Mouse (Mus musculus) forebrain, embryonic 14.5 days (tissue): ENCODE measurements around the gene Napsa. TPM values are rescaled to one million over a fixed set of nuclear protein-coding genes. Genes with fewer than 3 reads are reported as not detected.

Experiments used
- ATAC-seq: fragments of 200-750 bp; cut with Nextera tagmentation; 2 replicates; pipeline ENCODE4 v1.8.0; 2017; ENCODE audit warnings: mild to moderate bottlenecking, moderate library complexity
- DNase-seq: peaks from one replicate; pipeline ENCODE4 v3.0.0-alpha.2; 2015; ENCODE audit warnings: low spot score
- H3K27ac ChIP-seq: fragments of 300-500 bp; sonication (generic); 2 replicates; pipeline ENCODE4 v1.5.1; 2014; ENCODE audit warnings: low read depth, mild to moderate bottlenecking, control low read depth, low read length, moderate library complexity
- H3K27me3 ChIP-seq: fragments of 300-500 bp; sonication (generic); replicated peaks from 2 replicates; pipeline ENCODE4 v1.6.1; 2014; ENCODE audit warnings: low read length, control low read depth, mixed read lengths; ENCODE audit not compliant: control insufficient read depth, insufficient read depth
- H3K36me3 ChIP-seq: fragments of 300-500 bp; sonication (generic); 2 replicates; pipeline ENCODE4 v1.6.1; 2014; ENCODE audit warnings: low read length, control low read depth; ENCODE audit not compliant: control insufficient read depth, insufficient read depth
- H3K4me1 ChIP-seq: fragments of 300-500 bp; sonication (generic); 2 replicates; pipeline ENCODE4 v1.6.1; 2014; ENCODE audit warnings: antibody characterized with exemption, low read length, control low read depth; ENCODE audit not compliant: control insufficient read depth, insufficient read depth
- H3K4me2 ChIP-seq: fragments of 300-500 bp; sonication (generic); 2 replicates; pipeline ENCODE4 v1.6.1; 2014; ENCODE audit warnings: mild to moderate bottlenecking, control low read depth, low read length
- H3K4me3 ChIP-seq: fragments of 300-500 bp; sonication (generic); 2 replicates; pipeline ENCODE4 v1.5.1; 2014; ENCODE audit warnings: low read depth, low read length, control low read depth
- H3K9ac ChIP-seq: fragments of 300-500 bp; sonication (generic); 2 replicates; pipeline ENCODE4 v1.6.1; 2014; ENCODE audit warnings: mild to moderate bottlenecking, low read length, control low read depth, moderate library complexity
- H3K9me3 ChIP-seq: fragments of 300-500 bp; sonication (generic); replicated peaks from 2 replicates; pipeline ENCODE4 v1.6.1; 2016; ENCODE audit warnings: low read length, control low read depth, mixed read lengths; ENCODE audit not compliant: control insufficient read depth
- WGBS: fragments of 180-500 bp; shearing (Covaris S2); extraction: QIAGEN DNeasy Blood & Tissue Kit; methylation state at CpG from one replicate; pipeline ENCODE4 v1.1.7; 2014; 5-methylcytosine and 5-hydroxymethylcytosine counted together
- polyA plus RNA-seq: library from polyadenylated mRNA; unstranded; fragments of >200 nt; fragmentation: Nextera tagmentation; extraction: Ambion mirVana; gene quantifications from 2 replicates; pipeline ENCODE4 v1.2.1, GENCODE M21; 2014

Gene Napsa
- polyA plus RNA-seq, 1 experiment from 2014 or later: 0.74 TPM

GRCm38 (mm10) chr7:44595131-44595561 lies 23.0 kb downstream of the Napsa start:
- no peak overlapping the region for H3K27ac ChIP-seq
- H3K36me3 ChIP-seq: no peaks in the 10 kb centered on the region
- DNase-seq: no peak

GRCm38 (mm10) chr7:44596051-44596450 lies 23.9 kb downstream of the Napsa start:
- no peaks in the 10 kb centered on the region for H3K36me3 ChIP-seq
- no peak for DNase-seq
- 97% methylated on average over 4 of the region's 6 CpGs for WGBS
- peaks cover 23% of the 10 kb centered on the region for H3K4me1 ChIP-seq
- H3K4me2 ChIP-seq: no peak overlapping the region
- ATAC-seq: no peak
- no peak overlapping the region for H3K27ac ChIP-seq
- peaks cover 26% of the 10 kb centered on the region for H3K27me3 ChIP-seq
- H3K9ac ChIP-seq: no peak overlapping the region
- no peaks in the 10 kb centered on the region for H3K9me3 ChIP-seq
- H3K4me3 ChIP-seq: no peak overlapping the region

More at GRCm38 (mm10) chr7:44595131-44595561, 23.0 kb downstream of the Napsa start:
- Histone ChIP-seq H3K4me1 (peaks cover 23% of the 10 kb centered on the region), H3K9ac (no peak overlapping the region), H3K27me3 (peaks cover 22% of the 10 kb centered on the region), H3K9me3 (no peaks in the 10 kb centered on the region), H3K4me2 (no peak overlapping the region), H3K4me3 (no peak overlapping the region)
- ATAC-seq: no peak
- WGBS: 95% methylated on average over 20 of the region's 20 CpGs

DNA sequence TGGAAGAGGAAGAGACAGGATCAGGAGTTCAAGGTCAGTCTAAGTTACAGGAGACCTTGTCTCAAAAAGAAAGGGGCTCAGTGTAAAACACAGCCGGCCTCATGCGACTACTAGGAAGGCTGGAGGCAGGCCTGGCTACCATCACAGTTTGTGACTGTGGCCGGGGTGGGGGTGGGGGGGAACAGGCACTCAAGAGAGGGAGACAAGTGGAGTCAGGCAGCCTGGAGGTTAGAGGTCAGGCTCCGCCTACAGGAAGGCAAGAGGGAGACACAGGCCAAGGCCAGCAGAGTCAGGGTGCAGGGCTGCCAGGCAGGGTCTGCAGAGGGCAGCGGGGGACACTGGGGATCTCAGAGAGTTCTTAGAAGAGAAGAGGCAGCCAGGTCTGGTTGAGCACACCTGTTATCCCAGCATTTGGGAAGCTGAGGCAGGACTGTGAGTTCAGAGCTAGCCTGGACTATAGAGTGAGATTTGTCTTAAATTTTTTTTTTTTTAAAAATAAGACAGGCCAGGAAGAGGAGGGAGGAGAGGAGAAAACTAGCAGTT lies 24.9 kb downstream of the Napsa start:
- no peak for ATAC-seq
- peaks cover 27% of the 10 kb centered on the region for H3K27me3 ChIP-seq
- 75% methylated on average over 5 of the region's 5 CpGs for WGBS
- no peak overlapping the region for H3K4me2 ChIP-seq
- H3K9me3 ChIP-seq: no peaks in the 10 kb centered on the region
- H3K4me3 ChIP-seq: no peak overlapping the region
- no peak overlapping the region for H3K27ac ChIP-seq
- no peaks in the 10 kb centered on the region for H3K36me3 ChIP-seq
- DNase-seq: no peak
- H3K9ac ChIP-seq: no peak overlapping the region
- H3K4me1 ChIP-seq: peaks cover 20% of the 10 kb centered on the region; the same call in 1 of the 2 replicates

- no peak overlapping the region for H3K27ac ChIP-seq
- no peaks in the 10 kb centered on the region for H3K36me3 ChIP-seq
- 92% methylated on average over 4 of the region's 4 CpGs for WGBS
- ATAC-seq (no peak), DNase-seq (no peak)
- H3K4me3 ChIP-seq: no peak overlapping the region
- peaks cover 20% of the 10 kb centered on the region; the same call in 1 of the 2 replicates for H3K4me1 ChIP-seq
- no peaks in the 10 kb centered on the region for H3K9me3 ChIP-seq
- no peak overlapping the region for H3K9ac ChIP-seq
- no peak overlapping the region for H3K4me2 ChIP-seq
- peaks cover 22% of the 10 kb centered on the region for H3K27me3 ChIP-seq
Measured at GRCm38 (mm10) chr7:44597666-44598065, 25.5 kb downstream of the Napsa start.

GRCm38 (mm10) chr7:44598336-44598735 lies 26.2 kb downstream of the Napsa start:
- Histone ChIP-seq H3K9me3 (no peaks in the 10 kb centered on the region), H3K4me3 (no peak overlapping the region), H3K36me3 (no peaks in the 10 kb centered on the region), H3K27me3 (peaks cover 15% of the 10 kb centered on the region), H3K27ac (no peak overlapping the region), H3K9ac (no peak overlapping the region), H3K4me2 (no peak overlapping the region), H3K4me1 (peaks cover 15% of the 10 kb centered on the region; the same call in 1 of the 2 replicates)
- DNase-seq (no peak), ATAC-seq (no peak)
- 88% methylated on average over 10 of the region's 12 CpGs for WGBS

DNA sequence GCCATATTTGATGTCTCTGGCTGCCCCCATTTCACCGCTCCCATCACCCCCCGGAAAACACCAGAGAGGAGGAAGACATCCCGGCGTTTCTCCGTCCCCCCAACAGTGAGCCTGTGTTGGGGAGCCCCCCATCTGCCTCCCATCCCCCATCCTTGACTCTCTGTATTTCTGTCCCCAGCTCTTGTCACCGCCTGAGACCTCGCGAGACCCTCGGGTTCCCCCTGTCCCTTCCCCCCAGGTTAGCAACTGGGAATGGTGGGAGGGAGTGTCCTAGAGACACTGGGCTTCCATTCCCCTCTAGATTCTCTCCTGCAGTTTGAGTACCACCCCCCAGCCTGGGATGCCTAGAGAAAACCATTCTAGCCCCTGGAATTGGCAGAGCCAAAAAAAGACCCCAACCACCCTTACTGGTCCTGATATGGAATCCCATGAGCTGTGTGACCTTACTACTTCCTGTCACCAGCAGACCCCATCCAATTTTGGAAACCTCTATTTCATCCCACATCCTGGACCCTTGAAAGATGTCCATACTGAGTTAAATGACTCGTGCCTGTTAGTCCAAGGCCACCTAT lies 28.6 kb downstream of the Napsa start:
- Histone ChIP-seq H3K36me3 (no peaks in the 10 kb centered on the region), H3K4me3 (no peak overlapping the region), H3K4me2 (no peak overlapping the region), H3K27me3 (peaks cover 20% of the 10 kb centered on the region; the same call in 1 of the 2 replicates), H3K9ac (no peak overlapping the region), H3K4me1 (peaks cover 4% of the 10 kb centered on the region; the same call in 1 of the 2 replicates), H3K27ac (no peak overlapping the region), H3K9me3 (no peaks in the 10 kb centered on the region)
- ATAC-seq (no peak), DNase-seq (no peak)
- WGBS: 84% methylated on average over 9 of the region's 10 CpGs

GRCm38 (mm10) chr7:44601646-44602045 lies 29.5 kb downstream of the Napsa start:
- H3K27ac ChIP-seq: no peak overlapping the region
- ATAC-seq (no peak), DNase-seq (no peak)
- H3K9me3 ChIP-seq: no peaks in the 10 kb centered on the region
- no peak overlapping the region for H3K4me2 ChIP-seq
- H3K4me1 ChIP-seq: peaks cover 4% of the 10 kb centered on the region; the same call in 1 of the 2 replicates
- H3K4me3 ChIP-seq: no peak overlapping the region
- WGBS: 13% methylated on average over 19 of the region's 19 CpGs
- H3K9ac ChIP-seq: peak overlapping the region; percentile 21; the same call in 1 of the 2 replicates
- peaks cover 28% of the 10 kb centered on the region for H3K27me3 ChIP-seq
- H3K36me3 ChIP-seq: no peaks in the 10 kb centered on the region

DNA sequence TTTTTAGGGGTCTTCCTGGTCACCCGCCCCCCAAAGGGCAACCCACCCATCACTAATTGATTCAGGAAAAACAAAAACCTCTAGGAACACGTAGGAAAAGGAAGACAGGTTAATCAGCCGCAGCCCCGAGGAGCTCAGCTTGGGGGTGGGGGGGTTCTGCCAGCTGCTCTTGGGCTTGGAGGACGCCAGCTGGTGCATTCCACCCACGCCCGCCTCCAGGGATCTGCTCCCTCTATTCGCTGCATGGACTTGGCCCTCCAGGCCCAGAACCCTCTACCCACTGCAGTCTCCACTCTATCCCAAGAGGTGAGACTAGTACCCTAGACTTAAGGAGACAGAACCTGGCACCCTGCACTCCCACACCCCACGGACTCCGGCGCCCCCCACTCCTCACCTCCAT lies 30.3 kb downstream of the Napsa start:
- H3K27ac ChIP-seq: no peak overlapping the region
- ATAC-seq: peak; percentile 37
- H3K36me3 ChIP-seq: no peaks in the 10 kb centered on the region
- no peak overlapping the region for H3K9ac ChIP-seq
- no peaks in the 10 kb centered on the region for H3K9me3 ChIP-seq
- no peak overlapping the region for H3K4me3 ChIP-seq
- H3K4me2 ChIP-seq: peak overlapping the region; percentile 8; the same call in 1 of the 2 replicates
- peak; percentile 61 for DNase-seq
- peaks cover 35% of the 10 kb centered on the region for H3K27me3 ChIP-seq
- peaks cover 4% of the 10 kb centered on the region; the same call in 1 of the 2 replicates for H3K4me1 ChIP-seq
- 21% methylated on average over 11 of the region's 11 CpGs for WGBS

- no peak overlapping the region for H3K4me2 ChIP-seq
- no peak overlapping the region for H3K4me3 ChIP-seq
- peaks cover 36% of the 10 kb centered on the region for H3K27me3 ChIP-seq
Measured at GRCm38 (mm10) chr7:44603186-44603855, 31.1 kb downstream of the Napsa start.

More at GRCm38 (mm10) chr7:44603186-44603855, 31.1 kb downstream of the Napsa start:
- H3K9ac ChIP-seq: no peak overlapping the region
- H3K27ac ChIP-seq: no peak overlapping the region
- WGBS: 2% methylated on average over 20 of the region's 20 CpGs
- no peak for DNase-seq
- H3K36me3 ChIP-seq: no peaks in the 10 kb centered on the region
- no peaks in the 10 kb centered on the region for H3K9me3 ChIP-seq
- peaks cover 4% of the 10 kb centered on the region; the same call in 1 of the 2 replicates for H3K4me1 ChIP-seq
- no peak for ATAC-seq
